Mouse (Mus musculus) E14TG2a.4 (cell line): Measurements from ENCODE around the gene Manba.

Experiments
- H3K27me3 ChIP-seq: 2 replicates; pipeline ENCODE4 v1.6.1; 2014; ENCODE audit warnings: low read length, control low read depth; ENCODE audit not compliant: insufficient read depth
- H3K36me3 ChIP-seq: 2 replicates; pipeline ENCODE4 v1.6.1; 2014; ENCODE audit warnings: low read length, control low read depth; ENCODE audit not compliant: insufficient read depth
- H3K4me1 ChIP-seq: replicated peaks from 2 replicates; pipeline ENCODE4 v1.6.1; 2014; ENCODE audit warnings: low read depth, low read length, control low read depth
- H3K4me3 ChIP-seq: replicated peaks from 2 replicates; pipeline ENCODE4 v1.5.1; 2014; ENCODE audit warnings: mild to moderate bottlenecking, low read length
- H3K9me3 ChIP-seq: 2 replicates; pipeline ENCODE4 v1.6.1; 2014; ENCODE audit warnings: low read length, control low read depth
- CTCF ChIP-seq: conservative IDR thresholded peaks from 2 replicates; pipeline ENCODE4 v1.5.1; 2014; ENCODE audit warnings: low read length
- NANOG ChIP-seq: IDR thresholded peaks from 2 replicates; pipeline ENCODE4 v1.6.1; 2014; ENCODE audit warnings: borderline replicate concordance, low read length, mixed read lengths
- POU5F1 ChIP-seq: IDR thresholded peaks from 2 replicates; pipeline ENCODE4 v1.6.1; 2014; ENCODE audit warnings: low read length, borderline replicate concordance

The Manba gene

DNA sequence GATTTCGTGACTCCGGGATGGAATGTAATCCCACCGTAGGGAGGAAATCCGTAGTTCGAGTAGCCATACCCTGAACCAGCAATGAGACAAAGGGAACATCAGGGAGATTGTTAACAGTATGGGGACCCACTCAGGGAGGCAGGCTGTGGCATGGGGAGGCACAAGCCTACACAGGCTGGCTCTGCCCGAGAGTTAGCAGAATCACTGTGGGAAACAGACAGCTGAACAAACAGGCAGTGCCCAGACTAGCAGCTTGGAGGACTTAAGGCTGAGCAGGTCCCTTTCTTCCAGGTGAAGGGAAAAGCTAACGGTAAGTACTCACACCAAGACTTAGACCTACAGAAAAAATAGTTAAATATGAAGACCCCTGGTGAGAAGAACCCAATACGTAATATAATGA is 121.2 kb downstream of the Manba start:
- no peaks in the 10 kb centered on the region for H3K9me3 ChIP-seq
- H3K4me3 ChIP-seq = no peak overlapping the region
- H3K36me3 ChIP-seq = peaks cover 39% of the 10 kb centered on the region
- peaks cover 72% of the 10 kb centered on the region for H3K4me1 ChIP-seq
- TF ChIP-seq CTCF (no peak), NANOG (no peak), POU5F1 (no peak)
- no peaks in the 10 kb centered on the region for H3K27me3 ChIP-seq

GRCm38 (mm10) chr3:135607021-135607420 is 121.6 kb downstream of the Manba start:
- Histone ChIP-seq H3K4me1 (peaks cover 72% of the 10 kb centered on the region), H3K9me3 (no peaks in the 10 kb centered on the region), H3K4me3 (no peak overlapping the region), H3K27me3 (no peaks in the 10 kb centered on the region), H3K36me3 (peaks cover 35% of the 10 kb centered on the region)
- TF ChIP-seq NANOG (no peak), CTCF (no peak), POU5F1 (no peak)

GRCm38 (mm10) chr3:135607660-135608473 is 122.5 kb downstream of the Manba start:
- no peaks in the 10 kb centered on the region for H3K9me3 ChIP-seq
- TF ChIP-seq NANOG (no peak), POU5F1 (no peak)
- H3K36me3 ChIP-seq = peaks cover 30% of the 10 kb centered on the region
- peak overlapping the region; percentile 64 for H3K4me3 ChIP-seq
- no peaks in the 10 kb centered on the region for H3K27me3 ChIP-seq
- H3K4me1 ChIP-seq = peaks cover 72% of the 10 kb centered on the region

GRCm38 (mm10) chr3:135610221-135610620 is 124.8 kb downstream of the Manba start:
- Histone ChIP-seq H3K9me3 (no peaks in the 10 kb centered on the region), H3K36me3 (peaks cover 23% of the 10 kb centered on the region; the same call in 1 of the 2 replicates), H3K4me1 (peaks cover 61% of the 10 kb centered on the region), H3K27me3 (no peaks in the 10 kb centered on the region), H3K4me3 (no peak overlapping the region)
- no peak for TF ChIP-seq NANOG
- TF ChIP-seq CTCF = no peak
- no peak for TF ChIP-seq POU5F1

GRCm38 (mm10) chr3:135614376-135614775 is 129.0 kb downstream of the Manba start:
- Histone ChIP-seq H3K4me1 (peaks cover 48% of the 10 kb centered on the region), H3K9me3 (no peaks in the 10 kb centered on the region), H3K4me3 (no peak overlapping the region), H3K36me3 (peaks cover 29% of the 10 kb centered on the region; the same call in 1 of the 2 replicates), H3K27me3 (no peaks in the 10 kb centered on the region)
- TF ChIP-seq NANOG (no peak), CTCF (no peak), POU5F1 (no peak)

GRCm38 (mm10) chr3:135616730-135617129 is 131.3 kb downstream of the Manba start:
- Histone ChIP-seq H3K36me3 (peaks cover 24% of the 10 kb centered on the region; the same call in 1 of the 2 replicates), H3K9me3 (no peaks in the 10 kb centered on the region), H3K4me3 (no peak overlapping the region), H3K4me1 (peaks cover 27% of the 10 kb centered on the region), H3K27me3 (no peaks in the 10 kb centered on the region)
- TF ChIP-seq NANOG (no peak), CTCF (no peak), POU5F1 (no peak)
